Mouse (Mus musculus) liver, embryonic 14.5 days (tissue): ENCODE measurements around the gene Baiap3. TPM values are rescaled to one million over a fixed set of nuclear protein-coding genes. Genes with fewer than 3 reads are reported as not detected.

Experiments used
- ATAC-seq: fragments of 200-750 bp; cut with Nextera tagmentation; 2 replicates; pipeline ENCODE4 v1.8.0; 2017; ENCODE audit warnings: moderate number of reproducible peaks, mild to moderate bottlenecking, moderate library complexity; ENCODE audit not compliant: insufficient read depth
- DNase-seq, 3 experiments: peaks; one replicate each; pipeline ENCODE4 v3.0.0-alpha.2; 2012 to 2013; ENCODE audit warnings: low read depth in 3 of 3, low spot score in 3 of 3
- H3K27ac ChIP-seq: fragments of 300-500 bp; sonication (generic); 2 replicates; pipeline ENCODE4 v1.5.1; 2014; ENCODE audit warnings: moderate library complexity, mild to moderate bottlenecking, control low read depth, inconsistent platforms
- H3K27me3 ChIP-seq: fragments of 300-500 bp; sonication (generic); 2 replicates; pipeline ENCODE4 v1.6.1; 2014; ENCODE audit warnings: mild to moderate bottlenecking, low read length, moderate library complexity; ENCODE audit not compliant: control insufficient read depth, insufficient read depth
- H3K36me3 ChIP-seq: fragments of 300-500 bp; sonication (generic); replicated peaks from 2 replicates; pipeline ENCODE4 v1.6.1; 2014; ENCODE audit warnings: low read depth; ENCODE audit not compliant: control insufficient read depth, insufficient read depth
- H3K4me1 ChIP-seq, 2 experiments: fragments of 200-500 bp in 1 of 2; fragments of 300-500 bp in 1 of 2; sonication (generic) in 1 of 2; replicated peaks; 2 replicates each; pipeline ENCODE4 v1.6.1; 2012 to 2014; ENCODE audit warnings: antibody characterized with exemption in 1 of 2, inconsistent platforms in 1 of 2, low read length in 1 of 2; ENCODE audit not compliant: control insufficient read depth in 2 of 2, insufficient read depth in 2 of 2
- H3K4me2 ChIP-seq: fragments of 300-500 bp; sonication (generic); 2 replicates; pipeline ENCODE4 v1.6.1; 2014; ENCODE audit warnings: low read depth, mild to moderate bottlenecking, control low read depth, moderate library complexity
- H3K4me3 ChIP-seq, 2 experiments: fragments of 200-500 bp in 1 of 2; fragments of 300-500 bp in 1 of 2; sonication (generic) in 1 of 2; 2 replicates each; pipeline ENCODE4 v1.5.1; 2012 to 2014; ENCODE audit warnings: low read depth in 2 of 2, low read length in 2 of 2, mild to moderate bottlenecking in 2 of 2, control low read depth in 1 of 2, inconsistent platforms in 1 of 2, moderate library complexity in 1 of 2; ENCODE audit not compliant: insufficient read depth in 1 of 2
- H3K9ac ChIP-seq: fragments of 300-500 bp; sonication (generic); replicated peaks from 2 replicates; pipeline ENCODE4 v1.6.1; 2014; ENCODE audit warnings: mild to moderate bottlenecking, control low read depth, moderate library complexity
- H3K9me3 ChIP-seq: fragments of 300-500 bp; sonication (generic); 2 replicates; pipeline ENCODE4 v1.6.1; 2016; ENCODE audit warnings: low read length, mixed read lengths; ENCODE audit not compliant: control insufficient read depth
- CTCF ChIP-seq: IDR thresholded peaks from 2 replicates; pipeline ENCODE4 v1.5.1; 2016; ENCODE audit warnings: antibody characterized with exemption, low read depth, control low read depth
- EP300 ChIP-seq: IDR thresholded peaks from 2 replicates; pipeline ENCODE4 v1.6.1; 2016; ENCODE audit warnings: antibody characterized with exemption, low read depth
- WGBS: fragments of 180-500 bp; shearing (Covaris S2); extraction: QIAGEN DNeasy Blood & Tissue Kit; methylation state at CpG from one replicate; pipeline ENCODE4 v1.1.7; 2014; ENCODE audit not compliant: insufficient replicate concordance; 5-methylcytosine and 5-hydroxymethylcytosine counted together
- polyA plus RNA-seq, 2 experiments: library from polyadenylated mRNA; depleted of rRNA in 1 of 2; stranded (reverse) in 1 of 2; unstranded in 1 of 2; fragments of >200 nt; fragmentation: Nextera tagmentation in 1 of 2; extraction: Ambion mirVana in 1 of 2; gene quantifications; 2 replicates each; pipeline versions ENCODE4 v1.2.1 to v1.2.3; 2012 to 2014

Baiap3 gene
- polyA plus RNA-seq, 2 experiments, result 0.27 to 0.69 TPM

DNA sequence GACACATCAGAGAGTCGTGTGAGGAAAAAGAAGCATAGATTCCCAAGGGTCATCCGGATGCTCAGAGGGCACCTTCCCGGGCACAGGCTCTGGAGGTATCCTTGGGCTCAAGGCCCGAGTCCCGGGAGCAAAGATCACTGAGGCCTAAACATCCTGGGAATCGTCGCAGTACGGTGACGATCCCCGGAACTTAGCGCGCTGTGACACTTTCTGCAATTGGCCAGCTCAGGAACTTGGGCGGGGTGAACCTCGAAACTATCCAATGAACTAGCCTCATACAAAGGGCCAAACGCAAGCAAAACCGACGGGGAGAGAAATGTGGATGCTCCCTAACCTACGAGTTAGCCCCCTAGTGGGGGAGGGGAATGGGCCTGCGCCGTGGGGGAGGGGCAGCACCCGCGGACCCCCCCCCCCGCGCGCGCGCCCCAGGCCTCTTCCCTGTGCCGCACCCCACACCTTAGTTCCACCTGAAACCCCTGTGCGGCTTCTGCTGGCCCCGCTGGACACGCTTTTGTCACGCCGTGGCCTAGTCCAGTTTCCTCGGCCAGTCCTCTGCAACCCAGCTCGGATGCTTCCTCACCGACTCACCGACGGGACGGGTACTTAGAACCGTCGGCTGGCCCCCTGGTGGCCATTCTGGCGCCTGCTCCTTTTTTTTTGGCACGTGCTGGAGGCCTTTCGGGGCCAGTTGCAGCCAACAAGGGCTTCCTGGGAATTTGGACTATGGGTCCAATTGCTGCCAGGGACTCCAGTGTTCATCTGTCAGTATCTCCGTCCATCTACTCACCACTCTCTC, 17.7 kb upstream of the Baiap3 start:
- H3K27ac ChIP-seq, result peak overlapping the region; percentile 92
- H3K4me2 ChIP-seq, result peak overlapping the region; percentile 99
- no peak; the same call in 1 of the 2 replicates for TF ChIP-seq EP300
- TF ChIP-seq CTCF, result peak; percentile 94
- peak overlapping the region; percentile 99 for H3K9ac ChIP-seq
- peak; percentile 95 to 97 (median 96) for DNase-seq
- under 1% methylated on average over 37 of the region's 45 CpGs for WGBS
- ATAC-seq, result peak; percentile 85
- H3K36me3 ChIP-seq, result peaks cover 15% of the 10 kb centered on the region
- no peaks in the 10 kb centered on the region for H3K27me3 ChIP-seq
- no peaks in the 10 kb centered on the region for H3K9me3 ChIP-seq
- H3K4me1 ChIP-seq, result peaks cover 23 to 26% of the 10 kb centered on the region in 2 experiments
- H3K4me3 ChIP-seq, result peak overlapping the region; percentile 82 to 100

DNA sequence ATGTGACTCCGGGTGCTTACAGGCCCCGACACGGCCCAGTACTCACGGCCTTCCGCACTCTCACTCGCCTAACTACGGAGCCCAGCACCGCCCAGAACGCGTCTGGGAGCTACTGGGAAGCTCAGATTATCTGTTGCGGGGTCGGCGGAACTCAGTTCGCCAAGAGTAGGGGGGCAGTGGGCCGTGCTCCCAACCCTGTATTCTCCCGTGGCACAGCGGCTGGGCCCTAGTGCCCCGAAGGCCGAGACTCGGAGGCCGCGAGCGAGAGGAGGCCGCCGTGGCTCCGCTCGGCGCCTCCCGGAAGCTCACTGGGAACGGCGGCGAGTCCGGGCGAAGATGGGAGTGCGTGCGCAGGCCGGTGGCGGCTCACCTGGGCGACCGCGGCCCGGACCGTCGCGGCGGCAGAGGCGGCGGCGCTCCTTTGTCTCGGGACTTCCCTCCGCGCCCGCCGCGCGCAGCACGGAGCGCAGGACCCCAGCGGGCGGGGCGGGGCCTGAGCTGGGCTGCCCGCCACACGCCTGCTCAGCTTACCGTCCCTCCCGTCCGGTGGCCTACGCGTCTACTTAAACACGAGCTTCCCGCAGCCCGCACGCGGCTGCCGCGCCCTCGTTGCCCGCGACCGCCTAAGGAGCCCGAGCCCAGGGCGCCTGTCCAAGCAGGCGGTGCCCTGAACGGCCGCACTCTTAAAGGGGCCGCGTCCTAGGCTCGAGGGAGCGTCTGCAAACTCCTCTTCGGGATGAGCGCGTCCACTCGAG, 17.0 kb upstream of the Baiap3 start:
- H3K4me2 ChIP-seq, result peak overlapping the region; percentile 99
- DNase-seq (peak; percentile 79 to 87 (median 84)), ATAC-seq (peak; percentile 87)
- H3K4me3 ChIP-seq, result peak overlapping the region; percentile 82 to 100
- peaks cover 23% of the 10 kb centered on the region for H3K36me3 ChIP-seq
- TF ChIP-seq CTCF (no peak), EP300 (peak; percentile 69)
- WGBS, result under 1% methylated on average over 91 of the region's 92 CpGs
- H3K27ac ChIP-seq, result peak overlapping the region; percentile 92
- peak overlapping the region; percentile 99 for H3K9ac ChIP-seq
- no peaks in the 10 kb centered on the region for H3K27me3 ChIP-seq
- H3K4me1 ChIP-seq, result peaks cover 23 to 26% of the 10 kb centered on the region in 2 experiments
- H3K9me3 ChIP-seq, result no peaks in the 10 kb centered on the region

DNA sequence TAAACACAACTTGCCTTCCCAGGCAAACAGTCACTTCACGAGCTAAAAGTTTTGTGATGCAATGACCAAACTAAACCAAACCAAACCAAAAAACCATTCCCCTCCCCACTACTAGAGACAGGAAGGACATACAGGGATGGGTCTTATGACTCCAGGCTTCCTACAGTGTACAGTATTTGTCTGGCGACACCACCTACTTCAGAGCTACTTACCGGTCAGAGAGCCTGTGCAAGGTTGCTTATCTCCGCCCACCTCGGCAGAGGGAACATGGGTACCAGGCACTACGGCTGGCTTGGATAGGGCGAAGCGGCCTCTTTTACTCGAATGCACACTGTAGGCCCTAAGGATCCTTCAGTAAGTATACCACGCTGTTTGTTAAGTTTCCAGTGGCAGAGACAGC, 16.2 kb upstream of the Baiap3 start:
- H3K9me3 ChIP-seq, result no peaks in the 10 kb centered on the region
- H3K4me1 ChIP-seq, result peaks cover 23 to 26% of the 10 kb centered on the region in 2 experiments
- 0 out of 2 replicates have a peak, but pooled peaks have one; percentile 10 for ATAC-seq
- H3K36me3 ChIP-seq, result peaks cover 31% of the 10 kb centered on the region
- WGBS, result under 1% methylated on average over 10 of the region's 10 CpGs
- H3K4me3 ChIP-seq, result peak overlapping the region; percentile 82 to 100
- DNase-seq, result peak; percentile 53 to 56 (median 55)
- peak overlapping the region; percentile 99 for H3K4me2 ChIP-seq
- no peaks in the 10 kb centered on the region for H3K27me3 ChIP-seq
- TF ChIP-seq EP300 (no peak), CTCF (0 out of 2 replicates have a peak, but pooled peaks have one; percentile 7)
- peak overlapping the region; percentile 99 for H3K9ac ChIP-seq
- H3K27ac ChIP-seq, result peak overlapping the region; percentile 92

DNA sequence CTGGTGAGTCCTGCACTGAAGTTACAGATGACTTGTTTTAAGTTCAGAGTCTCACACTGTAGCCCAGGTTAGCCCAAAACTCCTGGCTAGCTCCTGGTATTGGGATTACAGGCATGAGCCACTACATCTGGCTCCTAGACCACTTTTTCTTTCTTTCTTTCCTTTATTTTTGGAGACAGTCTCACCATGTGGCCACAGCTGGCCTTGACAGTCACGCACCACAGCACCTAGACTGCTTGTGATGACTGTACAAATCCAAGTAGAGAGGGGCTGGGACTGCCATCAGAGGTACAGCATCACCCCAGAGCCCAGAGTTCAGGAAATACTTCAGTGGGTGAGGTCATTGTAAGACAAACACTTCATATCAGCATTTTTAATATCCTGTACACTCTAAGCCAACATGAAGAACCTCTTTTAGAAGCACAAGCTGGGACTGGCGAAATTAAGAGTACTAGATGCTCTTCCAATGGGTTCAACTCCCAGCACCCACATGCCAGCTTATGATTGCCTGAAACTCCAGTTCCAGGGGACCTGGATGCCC, 14.7 kb upstream of the Baiap3 start:
- peaks cover 46% of the 10 kb centered on the region for H3K36me3 ChIP-seq
- H3K4me1 ChIP-seq, result peaks cover 23 to 26% of the 10 kb centered on the region in 2 experiments
- H3K4me3 ChIP-seq, result no peak overlapping the region; a peak in 1 of 4 replicates
- no peaks in the 10 kb centered on the region for H3K9me3 ChIP-seq
- TF ChIP-seq CTCF, result no peak
- no peak for TF ChIP-seq EP300
- H3K9ac ChIP-seq, result no peak overlapping the region; the same call in 1 of the 2 replicates
- H3K27ac ChIP-seq, result no peak overlapping the region
- no peak for DNase-seq
- no peaks in the 10 kb centered on the region for H3K27me3 ChIP-seq
- peak overlapping the region; percentile 99 for H3K4me2 ChIP-seq
- 79% methylated on average over 2 of the region's 2 CpGs for whole genome bisulfite sequencing
- no peak for ATAC-seq

DNA sequence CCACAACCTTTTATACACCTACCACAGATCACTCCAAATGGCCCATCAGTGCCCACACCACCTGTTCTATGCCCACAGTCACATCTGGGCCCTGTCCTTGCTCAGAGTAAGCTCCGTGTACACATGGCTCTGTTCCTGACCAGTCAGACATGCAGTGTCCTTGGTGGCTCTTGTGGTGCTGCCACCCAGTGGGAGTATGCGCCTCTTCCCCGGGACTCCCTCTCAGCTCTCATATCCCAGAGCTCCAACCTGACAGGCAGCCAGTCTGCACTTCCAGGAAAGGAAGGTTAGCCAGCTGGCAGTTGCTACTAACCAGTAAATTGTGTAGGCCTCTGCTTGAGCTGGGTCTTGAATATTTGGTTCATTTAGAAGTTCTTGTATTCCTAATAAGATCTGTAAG, 8.3 kb upstream of the Baiap3 start:
- 74% methylated on average over 3 of the region's 3 CpGs for WGBS
- H3K9me3 ChIP-seq, result no peaks in the 10 kb centered on the region
- no peaks in the 10 kb centered on the region for H3K27me3 ChIP-seq
- peaks cover 74% of the 10 kb centered on the region for H3K36me3 ChIP-seq
- ATAC-seq (no peak), DNase-seq (no peak)
- no peaks in the 10 kb centered on the region for H3K4me1 ChIP-seq
- no peak overlapping the region for H3K9ac ChIP-seq
- H3K27ac ChIP-seq, result no peak overlapping the region
- H3K4me3 ChIP-seq, result no peak overlapping the region
- TF ChIP-seq CTCF (peak; percentile 68), EP300 (no peak)
- H3K4me2 ChIP-seq, result no peak overlapping the region
